Mouse (Mus musculus) left cerebral cortex, postnatal 14 days (tissue): ENCODE measurements around the gene Srsf3. TPM values are rescaled to one million over a fixed set of nuclear protein-coding genes. Genes with fewer than 3 reads are reported as not detected.
A peak's percentile ranks its signal among the peaks of the same experiment; 100 is the strongest.
"Not testable (repeated sequence)": the region's sequence is repeated elsewhere in the genome, so short reads cannot be mapped to it uniquely, and the experiment has no call there.

Experiments used
- DNase-seq, 2 experiments: peaks; one replicate each; pipeline ENCODE4 v3.0.0; 2021 to 2022; ENCODE audit warnings: low spot score in 2 of 2, mixed read lengths in 1 of 2
- intact Hi-C: fragments of 180-260 bp; cut with DNase I; formaldehyde crosslinking; loops from one replicate; pipeline ENCODE4 v1.15.1; 2025
- total RNA-seq, 2 experiments: library from RNA; stranded (reverse); gene quantifications; 2 replicates each; pipeline ENCODE4 v1.2.3; 2021

The Srsf3 gene
- total RNA-seq, 2 experiments from 2014 or later, result 125 to 127 TPM

- intact Hi-C loops, result no loop called here
- no peak for DNase-seq
Observed at GRCm38 (mm10) chr17:29057961-29058360, 25.5 kb downstream of the Srsf3 start.

GRCm38 (mm10) chr17:29058487-29058886 lies 26.1 kb downstream of the Srsf3 start:
- no peak for DNase-seq
- intact Hi-C loops, result no loop called here

- DNase-seq, result no peak
- intact Hi-C loops, result no loop called here
Observed at GRCm38 (mm10) chr17:29059581-29059980, 27.2 kb downstream of the Srsf3 start.

- intact Hi-C loops, result no loop called here
- no peak for DNase-seq
Observed at GRCm38 (mm10) chr17:29060946-29061345, 28.5 kb downstream of the Srsf3 start.

- no peak for DNase-seq
- intact Hi-C loops, result no loop called here
Observed at GRCm38 (mm10) chr17:29062119-29063035, 29.9 kb downstream of the Srsf3 start.

GRCm38 (mm10) chr17:29063121-29063987 lies 30.9 kb downstream of the Srsf3 start:
- no peak for DNase-seq
- intact Hi-C loops, result no loop called here

- intact Hi-C loops, result no loop called here
- DNase-seq, result no peak
Observed at GRCm38 (mm10) chr17:29063988-29064285, 31.5 kb downstream of the Srsf3 start.

GRCm38 (mm10) chr17:29065245-29065940 lies 33.0 kb downstream of the Srsf3 start:
- no peak for DNase-seq
- intact Hi-C loops, result no loop called here

GRCm38 (mm10) chr17:29065971-29066370 lies 33.5 kb downstream of the Srsf3 start:
- intact Hi-C loops, result no loop called here
- DNase-seq, result no peak

- intact Hi-C loops, DNase-seq: not testable (repeated sequence)
Observed at GRCm38 (mm10) chr17:29067416-29067815, 35.0 kb downstream of the Srsf3 start.

GRCm38 (mm10) chr17:29067847-29068246 lies 35.4 kb downstream of the Srsf3 start:
- intact Hi-C loops, result no loop called here
- DNase-seq, result no peak

- no peak for DNase-seq
- intact Hi-C loops, result no loop called here
Observed at GRCm38 (mm10) chr17:29069063-29069462, 36.6 kb downstream of the Srsf3 start.

GRCm38 (mm10) chr17:29071820-29072219 lies 39.4 kb downstream of the Srsf3 start:
- DNase-seq, result no peak
- intact Hi-C loops, result no loop called here

GRCm38 (mm10) chr17:29072701-29073307 lies 40.4 kb downstream of the Srsf3 start:
- no peak for DNase-seq
- intact Hi-C loops, result no loop called here

GRCm38 (mm10) chr17:29073313-29073712 lies 40.9 kb downstream of the Srsf3 start:
- intact Hi-C loops, result no loop called here
- no peak for DNase-seq

- intact Hi-C loops, result no loop called here
- DNase-seq, result no peak
Observed at GRCm38 (mm10) chr17:29074085-29074484, 41.7 kb downstream of the Srsf3 start.

- no peak for DNase-seq
- intact Hi-C loops, result no loop called here
Observed at GRCm38 (mm10) chr17:29076235-29076634, 43.8 kb downstream of the Srsf3 start.

- DNase-seq, result peak; percentile 51 to 54
- intact Hi-C loops, result no loop called here
Observed at GRCm38 (mm10) chr17:29077786-29078509, 45.5 kb downstream of the Srsf3 start.
